In the genomic region with DNA sequence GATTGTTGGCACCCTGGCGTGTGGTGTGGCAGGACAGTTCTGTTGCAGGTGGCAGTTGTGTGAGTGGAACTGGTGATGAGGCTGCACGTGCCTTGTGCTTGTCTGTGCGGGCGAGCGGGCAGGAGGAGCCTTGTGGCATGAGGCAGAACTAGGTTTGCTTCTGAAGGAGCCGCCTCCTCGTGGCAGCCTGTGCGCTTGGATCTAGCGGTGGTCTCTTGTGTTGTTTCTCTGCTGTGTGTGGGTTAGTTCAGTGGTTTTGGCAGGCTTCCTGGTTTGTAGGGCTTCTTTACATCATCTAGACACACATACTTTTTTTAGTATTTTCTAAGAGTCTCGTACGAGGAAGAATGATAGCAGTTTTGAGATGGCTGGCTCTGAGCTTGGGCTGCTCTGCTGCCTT, we compare ENCODE assay signal across 14 mouse cellular contexts. TPM values are rescaled to one million over a fixed set of nuclear protein-coding genes. Genes with fewer than 3 reads are reported as not detected.
DNase-seq lines count a peak whose midpoint lies in the region; ATAC-seq and TF ChIP-seq lines count a peak whose summit lies in the region.
"Had no signal": no experiment of that assay in that cellular context is flagged by ENCODE, and none has a peak within 500 bp of the region (broad histone marks: within the 10 kb centered on the region; RNA-seq: fewer than 3 reads in every experiment).

No protein-coding gene starts in this region.

- no peak overlapping the region for H3K9ac ChIP-seq in forebrain, postnatal 0 days
- no peak overlapping the region for H3K9ac ChIP-seq in forebrain, embryonic 11.5 days (ENCODE audit: low read length)
- H3K9ac ChIP-seq: hindbrain, embryonic 15.5 days had no signal

- peak; percentile 43 for ATAC-seq in forebrain, postnatal 0 days
- ATAC-seq in forebrain, embryonic 11.5 days (replicated peaks; ENCODE audit: low FRiP score), result no peak
- ATAC-seq: activated CD4-positive, CD25-positive, alpha-beta regulatory T cell, adult 4 months had no signal

- 0 out of 2 replicates have a peak, but pooled peaks have one; percentile 9 for TF ChIP-seq CTCF in forebrain, postnatal 0 days (IDR thresholded peaks at IDR 0.05; ENCODE audit: low read depth)

- H3K36me3 ChIP-seq in forebrain, postnatal 0 days (ENCODE audit: insufficient read depth), result peaks cover 54% of the 10 kb centered on the region
- H3K36me3 ChIP-seq in forebrain, embryonic 11.5 days (ENCODE audit: control insufficient read depth, insufficient read depth, low read length), result no peaks in the 10 kb centered on the region; the same call in 1 of the 2 replicates
- peaks cover 68% of the 10 kb centered on the region for H3K36me3 ChIP-seq in megakaryocyte, embryonic 14.5 days (replicated peaks; ENCODE audit: low read length)

- peak; percentile 34 for DNase-seq in forebrain, postnatal 0 days
- DNase-seq in forebrain, embryonic 11.5 days (ENCODE audit: low spot score), result no peak
- DNase-seq in frontal cortex, postnatal 25 days (ENCODE audit: low spot score in 2 of 2), result peak; percentile 26 to 40
- peak; percentile 76 to 79 for DNase-seq in thymus, postnatal 10 days (ENCODE audit: low spot score in 2 of 2)
- no peak for DNase-seq in adrenal gland, postnatal 4 days (ENCODE audit: low spot score in 2 of 2)
- DNase-seq in kidney, postnatal 10 days, result no peak
- DNase-seq in neural tube, embryonic 10.5 days (ENCODE audit: extremely low spot score, low spot score), result no peak
- DNase-seq: cerebellum, adult 18-20 months; lung, adult 2 months; spleen, adult 18-20 months had no signal

- no peaks in the 10 kb centered on the region for H3K9me3 ChIP-seq in forebrain, postnatal 0 days (ENCODE audit: low read length)
- H3K9me3 ChIP-seq in forebrain, embryonic 11.5 days (ENCODE audit: control insufficient read depth, low read length), result no peaks in the 10 kb centered on the region
- H3K9me3 ChIP-seq in megakaryocyte, embryonic 14.5 days, result no peaks in the 10 kb centered on the region
- H3K9me3 ChIP-seq: hindbrain, embryonic 15.5 days had no signal

- H3K4me3 ChIP-seq in forebrain, postnatal 0 days (ENCODE audit: low read depth, low read length), result no peak overlapping the region
- H3K4me3 ChIP-seq in forebrain, embryonic 11.5 days (ENCODE audit: low read depth, low read length), result no peak overlapping the region
- peak overlapping the region; percentile 46 for H3K4me3 ChIP-seq in megakaryocyte, embryonic 14.5 days (replicated peaks)
- H3K4me3 ChIP-seq: hindbrain, embryonic 15.5 days; myocyte had no signal

- 80% methylated on average over 11 of the region's 11 CpGs for WGBS in forebrain, postnatal 0 days
- 92% methylated on average over 11 of the region's 11 CpGs for WGBS in forebrain, embryonic 11.5 days

- no peaks in the 10 kb centered on the region for H3K4me1 ChIP-seq in forebrain, postnatal 0 days (ENCODE audit: insufficient read depth)
- 0 out of 2 replicates have a peak, but pooled peaks cover 4% of the 10 kb centered on the region for H3K4me1 ChIP-seq in forebrain, embryonic 11.5 days (replicated peaks; ENCODE audit: control insufficient read depth, insufficient read depth, low read length)
- peaks cover 15% of the 10 kb centered on the region for H3K4me1 ChIP-seq in megakaryocyte, embryonic 14.5 days
- H3K4me1 ChIP-seq: hindbrain, embryonic 15.5 days had no signal

- H3K4me2 ChIP-seq in forebrain, postnatal 0 days (ENCODE audit: low read depth), result no peak overlapping the region
- no peak overlapping the region for H3K4me2 ChIP-seq in forebrain, embryonic 11.5 days (ENCODE audit: low read depth, low read length, severe bottlenecking)
- H3K4me2 ChIP-seq: hindbrain, embryonic 15.5 days had no signal

- H3K27ac ChIP-seq in forebrain, postnatal 0 days (ENCODE audit: low read depth, low read length), result no peak overlapping the region
- H3K27ac ChIP-seq in forebrain, embryonic 11.5 days (ENCODE audit: low read depth, low read length), result no peak overlapping the region
- H3K27ac ChIP-seq: hindbrain, embryonic 15.5 days had no signal

- H3K27me3 ChIP-seq in forebrain, postnatal 0 days (ENCODE audit: insufficient read depth, low read length), result no peaks in the 10 kb centered on the region
- no peaks in the 10 kb centered on the region for H3K27me3 ChIP-seq in forebrain, embryonic 11.5 days (ENCODE audit: control insufficient read depth, insufficient read depth, low read length)
- H3K27me3 ChIP-seq in megakaryocyte, embryonic 14.5 days (replicated peaks), result no peaks in the 10 kb centered on the region
- H3K27me3 ChIP-seq: hindbrain, embryonic 15.5 days had no signal

RNA-seq across cellular contexts. Expression of a gene that starts 11.6 kb away (rescaled TPM):
- total RNA-seq in forebrain, postnatal 0 days (2014; rRNA removed), result 13.2 and 13.6 TPM in 2 replicates
- 8.6 and 11.1 TPM in 2 replicates for polyA plus RNA-seq in forebrain, postnatal 0 days (2015; fragmentation: Nextera tagmentation; extraction: Ambion mirVana)
- polyA plus RNA-seq in forebrain, embryonic 11.5 days (2014; fragmentation: Nextera tagmentation; extraction: Ambion mirVana), result 31.7 and 34.2 TPM in 2 replicates
- polyA plus RNA-seq in megakaryocyte, embryonic 14.5 days (2012; ENCODE audit: insufficient read depth, low replicate concordance), result not detected in 2 replicates
- 10 to 100 TPM; 15.5 to 17.9 TPM for total RNA-seq in adrenal gland, postnatal 4 days (2021)

RNA-seq across cellular contexts. Expression of a gene that starts 12.8 kb away (rescaled TPM):
- total RNA-seq in forebrain, postnatal 0 days (2014; rRNA removed), result 27.2 and 28.9 TPM in 2 replicates
- polyA plus RNA-seq in forebrain, postnatal 0 days (2015; fragmentation: Nextera tagmentation; extraction: Ambion mirVana), result 12.5 and 13.9 TPM in 2 replicates
- 20.4 and 21.1 TPM in 2 replicates for polyA plus RNA-seq in forebrain, embryonic 11.5 days (2014; fragmentation: Nextera tagmentation; extraction: Ambion mirVana)
- 0.45 and 1.2 TPM in 2 replicates for polyA plus RNA-seq in megakaryocyte, embryonic 14.5 days (2012; ENCODE audit: insufficient read depth, low replicate concordance)
- 10 to 100 TPM in 1 of 2 experiments, 1 to 10 TPM in 1; 9.5 to 12.0 TPM for total RNA-seq in adrenal gland, postnatal 4 days (2021)

RNA-seq across cellular contexts. Expression of a gene that starts 41.5 kb away (rescaled TPM):
- 14.3 and 15.4 TPM in 2 replicates for total RNA-seq in forebrain, postnatal 0 days (2014; rRNA removed)
- 12.5 and 17.0 TPM in 2 replicates for polyA plus RNA-seq in forebrain, postnatal 0 days (2015; fragmentation: Nextera tagmentation; extraction: Ambion mirVana)
- 5.3 and 6.9 TPM in 2 replicates for polyA plus RNA-seq in forebrain, embryonic 11.5 days (2014; fragmentation: Nextera tagmentation; extraction: Ambion mirVana)
- 0.87 TPM in 1 of 2 replicates, not detected in the other for polyA plus RNA-seq in megakaryocyte, embryonic 14.5 days (2012; ENCODE audit: insufficient read depth, low replicate concordance)
- 1 to 10 TPM; 5.1 to 6.1 TPM for total RNA-seq in adrenal gland, postnatal 4 days (2021)

RNA-seq across cellular contexts. Expression of a gene that starts 49.9 kb away (rescaled TPM):
- total RNA-seq in forebrain, postnatal 0 days (2014; rRNA removed), result 56.9 and 70.0 TPM in 2 replicates
- 85.3 and 118 TPM in 2 replicates for polyA plus RNA-seq in forebrain, postnatal 0 days (2015; fragmentation: Nextera tagmentation; extraction: Ambion mirVana)
- polyA plus RNA-seq in forebrain, embryonic 11.5 days (2014; fragmentation: Nextera tagmentation; extraction: Ambion mirVana), result 434 and 453 TPM in 2 replicates
- 96.3 and 275 TPM in 2 replicates for polyA plus RNA-seq in megakaryocyte, embryonic 14.5 days (2012; ENCODE audit: insufficient read depth, low replicate concordance)
- 100 to 1,000 TPM; 122 to 142 TPM for total RNA-seq in adrenal gland, postnatal 4 days (2021)

Comparison
In these comparisons a context has a peak if more than half of its experiments do, and no peak if none do; other contexts are left out.
1. DNase-seq: peak in forebrain, postnatal 0 days (single experiment), frontal cortex, postnatal 25 days (2 of 2) and thymus, postnatal 10 days (2 of 2); none in forebrain, embryonic 11.5 days (single experiment), adrenal gland, postnatal 4 days (0 of 2), kidney, postnatal 10 days (single experiment) and neural tube, embryonic 10.5 days (single experiment).